Mouse (Mus musculus): ENCODE measurements at regions not wholly inside any gene's neighbourhood (a gene's known extent, or its start where the extent isn't known, plus 50 kb on each side); places are given as distances from the start of the nearest gene placed in this dataset.

GRCm38 (mm10) chr15:36945309-36945708 lies 62.3 kb downstream of the Zfp706 start:
- ATAC-seq (ENCODE audit: low FRiP score, low TSS enrichment) (no peak), DNase-seq (ENCODE audit: low spot score) (no peak)
- 87% methylated on average over 4 of the region's 4 CpGs for WGBS
- no peak overlapping the region for H3K27ac ChIP-seq (replicated peaks)
- no peak for TF ChIP-seq EP300 (optimal IDR thresholded peaks at IDR 0.05)
- TF ChIP-seq CTCF (IDR thresholded peaks at IDR 0.05; ENCODE audit: low read depth), result no peak
- no peak overlapping the region for H3K4me3 ChIP-seq (ENCODE audit: low read depth, low read length)
- no peaks in the 10 kb centered on the region for H3K36me3 ChIP-seq (ENCODE audit: control insufficient read depth, insufficient read depth, low read length)
- H3K9me3 ChIP-seq (ENCODE audit: control insufficient read depth, low read length), result no peaks in the 10 kb centered on the region
- H3K27me3 ChIP-seq (ENCODE audit: control insufficient read depth, insufficient read depth, low read length), result no peaks in the 10 kb centered on the region
- H3K4me1 ChIP-seq (replicated peaks; ENCODE audit: control insufficient read depth, insufficient read depth), result no peaks in the 10 kb centered on the region
- no peak overlapping the region for H3K4me2 ChIP-seq (replicated peaks; ENCODE audit: low read depth)
- H3K9ac ChIP-seq (ENCODE audit: low read length), result no peak overlapping the region

- no peak for DNase-seq (ENCODE audit: low spot score)
- no peak for ATAC-seq (ENCODE audit: low FRiP score, low TSS enrichment)
- Histone ChIP-seq H3K9ac (ENCODE audit: low read length) (no peak overlapping the region), H3K4me3 (ENCODE audit: low read depth, low read length) (no peak overlapping the region), H3K4me2 (replicated peaks; ENCODE audit: low read depth) (no peak overlapping the region), H3K27me3 (ENCODE audit: control insufficient read depth, insufficient read depth, low read length) (no peaks in the 10 kb centered on the region), H3K9me3 (ENCODE audit: control insufficient read depth, low read length) (no peaks in the 10 kb centered on the region), H3K36me3 (ENCODE audit: control insufficient read depth, insufficient read depth, low read length) (no peaks in the 10 kb centered on the region), H3K4me1 (replicated peaks; ENCODE audit: control insufficient read depth, insufficient read depth) (no peaks in the 10 kb centered on the region), H3K27ac (replicated peaks) (no peak overlapping the region)
- TF ChIP-seq EP300 (optimal IDR thresholded peaks at IDR 0.05), result no peak
- TF ChIP-seq CTCF (IDR thresholded peaks at IDR 0.05; ENCODE audit: low read depth), result no peak
- WGBS, result 88% methylated on average over 8 of the region's 8 CpGs
Observed at GRCm38 (mm10) chr15:36944556-36945171, 62.9 kb downstream of the Zfp706 start.

GRCm38 (mm10) chr15:36943492-36944112 lies 64.0 kb downstream of the Zfp706 start:
- no peaks in the 10 kb centered on the region for H3K36me3 ChIP-seq (ENCODE audit: control insufficient read depth, insufficient read depth, low read length)
- 60% methylated on average over 12 of the region's 12 CpGs for WGBS
- no peak overlapping the region for H3K9ac ChIP-seq (ENCODE audit: low read length)
- H3K4me2 ChIP-seq (replicated peaks; ENCODE audit: low read depth), result no peak overlapping the region
- H3K4me3 ChIP-seq (ENCODE audit: low read depth, low read length), result no peak overlapping the region
- DNase-seq (ENCODE audit: low spot score) (no peak), ATAC-seq (ENCODE audit: low FRiP score, low TSS enrichment) (no peak)
- no peaks in the 10 kb centered on the region for H3K9me3 ChIP-seq (ENCODE audit: control insufficient read depth, low read length)
- no peaks in the 10 kb centered on the region; the same call in 1 of the 2 replicates for H3K4me1 ChIP-seq (replicated peaks; ENCODE audit: control insufficient read depth, insufficient read depth)
- H3K27ac ChIP-seq (replicated peaks), result no peak overlapping the region
- no peaks in the 10 kb centered on the region for H3K27me3 ChIP-seq (ENCODE audit: control insufficient read depth, insufficient read depth, low read length)
- TF ChIP-seq CTCF (IDR thresholded peaks at IDR 0.05; ENCODE audit: low read depth) (no peak), EP300 (optimal IDR thresholded peaks at IDR 0.05) (no peak)

GRCm38 (mm10) chr15:36942261-36942660 lies 65.3 kb downstream of the Zfp706 start:
- Histone ChIP-seq H3K27ac (replicated peaks) (no peak overlapping the region), H3K36me3 (ENCODE audit: control insufficient read depth, insufficient read depth, low read length) (no peaks in the 10 kb centered on the region), H3K9me3 (ENCODE audit: control insufficient read depth, low read length) (no peaks in the 10 kb centered on the region), H3K4me1 (replicated peaks; ENCODE audit: control insufficient read depth, insufficient read depth) (peaks cover 4% of the 10 kb centered on the region; the same call in 1 of the 2 replicates), H3K4me2 (replicated peaks; ENCODE audit: low read depth) (no peak overlapping the region), H3K4me3 (ENCODE audit: low read depth, low read length) (no peak overlapping the region), H3K9ac (ENCODE audit: low read length) (no peak overlapping the region), H3K27me3 (ENCODE audit: control insufficient read depth, insufficient read depth, low read length) (no peaks in the 10 kb centered on the region)
- DNase-seq (ENCODE audit: low spot score), result no peak
- TF ChIP-seq EP300 (optimal IDR thresholded peaks at IDR 0.05), result no peak
- TF ChIP-seq CTCF (IDR thresholded peaks at IDR 0.05; ENCODE audit: low read depth), result no peak
- whole genome bisulfite sequencing, result 54% methylated on average over 4 of the region's 4 CpGs
- ATAC-seq (ENCODE audit: low FRiP score, low TSS enrichment), result no peak

GRCm38 (mm10) chr15:36941741-36942140 lies 65.8 kb downstream of the Zfp706 start:
- H3K27me3 ChIP-seq (ENCODE audit: control insufficient read depth, insufficient read depth, low read length), result no peaks in the 10 kb centered on the region
- 83% methylated on average over 5 of the region's 5 CpGs for WGBS
- H3K27ac ChIP-seq (replicated peaks), result no peak overlapping the region
- no peak overlapping the region for H3K9ac ChIP-seq (ENCODE audit: low read length)
- DNase-seq (ENCODE audit: low spot score), result no peak
- no peak overlapping the region for H3K4me3 ChIP-seq (ENCODE audit: low read depth, low read length)
- no peak for ATAC-seq (ENCODE audit: low FRiP score, low TSS enrichment)
- no peak for TF ChIP-seq EP300 (optimal IDR thresholded peaks at IDR 0.05)
- TF ChIP-seq CTCF (IDR thresholded peaks at IDR 0.05; ENCODE audit: low read depth), result no peak
- no peaks in the 10 kb centered on the region for H3K36me3 ChIP-seq (ENCODE audit: control insufficient read depth, insufficient read depth, low read length)
- peaks cover 4% of the 10 kb centered on the region; the same call in 1 of the 2 replicates for H3K4me1 ChIP-seq (replicated peaks; ENCODE audit: control insufficient read depth, insufficient read depth)
- H3K9me3 ChIP-seq (ENCODE audit: control insufficient read depth, low read length), result no peaks in the 10 kb centered on the region
- H3K4me2 ChIP-seq (replicated peaks; ENCODE audit: low read depth), result no peak overlapping the region

GRCm38 (mm10) chr15:36939608-36940007 lies 68.0 kb downstream of the Zfp706 start:
- no peaks in the 10 kb centered on the region for H3K9me3 ChIP-seq (ENCODE audit: control insufficient read depth, low read length)
- ATAC-seq (ENCODE audit: low FRiP score, low TSS enrichment) (no peak), DNase-seq (ENCODE audit: low spot score) (no peak)
- no peak overlapping the region for H3K27ac ChIP-seq (replicated peaks)
- TF ChIP-seq CTCF (IDR thresholded peaks at IDR 0.05; ENCODE audit: low read depth) (no peak), EP300 (optimal IDR thresholded peaks at IDR 0.05) (no peak)
- no peaks in the 10 kb centered on the region for H3K27me3 ChIP-seq (ENCODE audit: control insufficient read depth, insufficient read depth, low read length)
- H3K4me2 ChIP-seq (replicated peaks; ENCODE audit: low read depth), result no peak overlapping the region
- no peak overlapping the region for H3K9ac ChIP-seq (ENCODE audit: low read length)
- 81% methylated on average over 9 of the region's 9 CpGs for WGBS
- H3K4me3 ChIP-seq (ENCODE audit: low read depth, low read length), result no peak overlapping the region
- peaks cover 4% of the 10 kb centered on the region; the same call in 1 of the 2 replicates for H3K4me1 ChIP-seq (replicated peaks; ENCODE audit: control insufficient read depth, insufficient read depth)
- no peaks in the 10 kb centered on the region for H3K36me3 ChIP-seq (ENCODE audit: control insufficient read depth, insufficient read depth, low read length)

Measured in stomach, postnatal 0 days (tissue).